In the genomic region with DNA sequence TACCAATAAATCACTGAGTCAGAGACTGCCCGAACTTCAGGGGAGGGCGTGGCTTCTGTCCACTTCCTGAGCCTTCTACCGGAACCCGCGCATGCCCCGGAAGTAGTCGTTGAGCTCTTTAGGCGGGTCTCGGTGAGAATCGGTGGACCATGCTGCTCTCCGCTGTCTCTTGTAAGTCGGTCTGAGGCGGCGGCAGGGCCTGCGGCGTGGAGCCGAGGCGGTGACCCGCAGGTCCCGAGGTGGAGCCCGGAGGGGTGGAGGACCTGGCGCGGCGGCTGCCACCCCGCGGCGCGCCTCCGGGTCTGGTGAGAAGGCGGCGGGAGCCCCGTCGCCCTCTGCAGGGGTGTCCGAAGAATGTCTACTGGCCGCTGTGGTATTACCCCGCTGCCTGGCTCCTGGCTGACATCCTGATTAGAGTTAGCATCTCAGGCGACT, we compare ENCODE assay signal across 8 mouse cellular contexts. TPM values are rescaled to one million over a fixed set of nuclear protein-coding genes. Genes with fewer than 3 reads are reported as not detected.
DNase-seq lines count a peak whose midpoint lies in the region; ATAC-seq and TF ChIP-seq lines count a peak whose summit lies in the region.

No protein-coding gene starts in this region.

- peak; percentile 68 for TF ChIP-seq POLR2A in ES-Bruce4 (IDR thresholded peaks at IDR 0.05; ENCODE audit: insufficient read depth, low read length)

- peak overlapping the region; percentile 45; the same call in 1 of the 2 replicates for H3K27ac ChIP-seq in ES-Bruce4 (ENCODE audit: insufficient read depth, low read length)
- peak overlapping the region; percentile 54 for H3K27ac ChIP-seq in forebrain, embryonic 13.5 days
- H3K27ac ChIP-seq in liver, embryonic 16.5 days (ENCODE audit: low read length) = peak overlapping the region; percentile 95
- H3K27ac ChIP-seq in neural tube, embryonic 12.5 days = 0 out of 2 replicates have a peak overlapping the region, but pooled peaks have one; percentile 50
- H3K27ac ChIP-seq in stomach, postnatal 0 days (replicated peaks) = peak overlapping the region; percentile 96

- intact Hi-C loops in heart, postnatal 10 days (cut with DNase I) = loop anchor here (2.0 to 5.0 kb wide), 2 partner anchors 49 to 523 kb away; a partner anchor contains a TSS

- peak overlapping the region; percentile 67 for H3K9ac ChIP-seq in ES-Bruce4 (ENCODE audit: low read depth, poor library complexity, severe bottlenecking)
- peak overlapping the region; percentile 66 for H3K9ac ChIP-seq in forebrain, embryonic 13.5 days
- H3K9ac ChIP-seq in liver, embryonic 16.5 days (ENCODE audit: low read depth, low read length) = peak overlapping the region; percentile 85
- peak overlapping the region; percentile 69 for H3K9ac ChIP-seq in neural tube, embryonic 12.5 days
- peak overlapping the region; percentile 82 for H3K9ac ChIP-seq in stomach, postnatal 0 days (ENCODE audit: low read length)

- TF ChIP-seq CTCF in ES-Bruce4 (IDR thresholded peaks at IDR 0.05; ENCODE audit: low read depth, low read length) = peak; percentile 3
- TF ChIP-seq CTCF in stomach, postnatal 0 days (IDR thresholded peaks at IDR 0.05; ENCODE audit: low read depth) = peak; percentile 68

- peak overlapping the region; percentile 73 for H3K4me2 ChIP-seq in forebrain, embryonic 13.5 days
- peak overlapping the region; percentile 67 for H3K4me2 ChIP-seq in liver, embryonic 16.5 days (ENCODE audit: low read depth, low read length)
- H3K4me2 ChIP-seq in neural tube, embryonic 12.5 days (replicated peaks) = peak overlapping the region; percentile 51
- peak overlapping the region; percentile 72 for H3K4me2 ChIP-seq in stomach, postnatal 0 days (replicated peaks; ENCODE audit: low read depth)

- no peaks in the 10 kb centered on the region for H3K27me3 ChIP-seq in ES-Bruce4 (ENCODE audit: control insufficient read depth, insufficient read depth, low read length, poor library complexity, severe bottlenecking)
- no peaks in the 10 kb centered on the region for H3K27me3 ChIP-seq in forebrain, embryonic 13.5 days
- H3K27me3 ChIP-seq in liver, embryonic 16.5 days (ENCODE audit: control insufficient read depth, insufficient read depth, low read depth, low read length) = no peaks in the 10 kb centered on the region
- H3K27me3 ChIP-seq in neural tube, embryonic 12.5 days (replicated peaks) = no peaks in the 10 kb centered on the region
- no peaks in the 10 kb centered on the region for H3K27me3 ChIP-seq in stomach, postnatal 0 days (ENCODE audit: control insufficient read depth, insufficient read depth, low read length)

- H3K36me3 ChIP-seq in ES-Bruce4 (ENCODE audit: control insufficient read depth, insufficient read depth, low read length, poor library complexity, severe bottlenecking) = peaks cover 19% of the 10 kb centered on the region
- peaks cover 24% of the 10 kb centered on the region for H3K36me3 ChIP-seq in forebrain, embryonic 13.5 days (ENCODE audit: poor library complexity, severe bottlenecking)
- peaks cover 17% of the 10 kb centered on the region for H3K36me3 ChIP-seq in liver, embryonic 16.5 days (ENCODE audit: control insufficient read depth, insufficient read depth)
- H3K36me3 ChIP-seq in neural tube, embryonic 12.5 days = peaks cover 9% of the 10 kb centered on the region
- H3K36me3 ChIP-seq in stomach, postnatal 0 days (ENCODE audit: control insufficient read depth, insufficient read depth, low read length) = no peaks in the 10 kb centered on the region

- 0 out of 2 replicates have a peak, but pooled peaks have one; percentile 8 for TF ChIP-seq EP300 in ES-Bruce4 (IDR thresholded peaks at IDR 0.05; ENCODE audit: insufficient read depth, low read depth, low read length)
- no peak for TF ChIP-seq EP300 in stomach, postnatal 0 days (optimal IDR thresholded peaks at IDR 0.05)

- no peaks in the 10 kb centered on the region for H3K9me3 ChIP-seq in ES-Bruce4 (replicated peaks; ENCODE audit: control insufficient read depth, insufficient read depth, low read length, poor library complexity, severe bottlenecking)
- H3K9me3 ChIP-seq in forebrain, embryonic 13.5 days (replicated peaks) = no peaks in the 10 kb centered on the region
- no peaks in the 10 kb centered on the region for H3K9me3 ChIP-seq in liver, embryonic 16.5 days (replicated peaks; ENCODE audit: control insufficient read depth, low read length)
- H3K9me3 ChIP-seq in neural tube, embryonic 12.5 days = no peaks in the 10 kb centered on the region
- H3K9me3 ChIP-seq in stomach, postnatal 0 days (ENCODE audit: control insufficient read depth, low read length) = no peaks in the 10 kb centered on the region

- peak; percentile 93 for ATAC-seq in cerebellum, adult (ENCODE audit: insufficient number of reproducible peaks, low FRiP score, low TSS enrichment)
- peak; percentile 97 for ATAC-seq in forebrain, embryonic 13.5 days
- ATAC-seq in liver, embryonic 16.5 days (ENCODE audit: low read depth) = peak; percentile 88
- peak; percentile 98 for ATAC-seq in neural tube, embryonic 12.5 days (ENCODE audit: low FRiP score, low read depth)
- ATAC-seq in stomach, postnatal 0 days (ENCODE audit: low FRiP score, low TSS enrichment) = peak; percentile 88

- H3K4me3 ChIP-seq in ES-Bruce4 (ENCODE audit: low read depth, low read length) = peak overlapping the region; percentile 76
- peak overlapping the region; percentile 61 for H3K4me3 ChIP-seq in forebrain, embryonic 13.5 days
- H3K4me3 ChIP-seq in liver, embryonic 16.5 days (ENCODE audit: low read depth, low read length) = peak overlapping the region; percentile 89
- peak overlapping the region; percentile 83 for H3K4me3 ChIP-seq in neural tube, embryonic 12.5 days
- H3K4me3 ChIP-seq in stomach, postnatal 0 days (ENCODE audit: low read depth, low read length) = peak overlapping the region; percentile 70

- H3K4me1 ChIP-seq in ES-Bruce4 (ENCODE audit: control insufficient read depth, insufficient read depth, low read length) = peaks cover 2% of the 10 kb centered on the region
- H3K4me1 ChIP-seq in forebrain, embryonic 13.5 days = peaks cover 14% of the 10 kb centered on the region
- H3K4me1 ChIP-seq in liver, embryonic 16.5 days (ENCODE audit: control insufficient read depth, low read depth, low read length) = peaks cover 8% of the 10 kb centered on the region
- peaks cover 10% of the 10 kb centered on the region; the same call in 1 of the 2 replicates for H3K4me1 ChIP-seq in neural tube, embryonic 12.5 days
- peaks cover 6% of the 10 kb centered on the region for H3K4me1 ChIP-seq in stomach, postnatal 0 days (replicated peaks; ENCODE audit: control insufficient read depth, insufficient read depth)

- DNase-seq in heart, postnatal 10 days = peak; percentile 87 to 92
- DNase-seq in large intestine, adult 2 months (ENCODE audit: low read depth, low spot score) = peak; percentile 73
- DNase-seq in stomach, postnatal 0 days (ENCODE audit: low spot score) = peak; percentile 88

- WGBS in forebrain, embryonic 13.5 days = under 1% methylated on average over 37 of the region's 37 CpGs
- WGBS in large intestine, adult 2 months = under 1% methylated on average over 37 of the region's 37 CpGs
- under 1% methylated on average over 37 of the region's 37 CpGs for WGBS in liver, embryonic 16.5 days (ENCODE audit: insufficient replicate concordance)
- WGBS in neural tube, embryonic 12.5 days = under 1% methylated on average over 37 of the region's 37 CpGs
- under 1% methylated on average over 35 of the region's 37 CpGs for WGBS in stomach, postnatal 0 days

RNA-seq across cellular contexts. Expression of a gene that starts 17.1 kb away (rescaled TPM):
- 161 and 173 TPM in 2 replicates for polyA plus RNA-seq in ES-Bruce4 (2011; ENCODE audit: insufficient read depth, insufficient read length, low read depth, missing spikeins)
- 239 and 254 TPM in 2 replicates for polyA plus RNA-seq in forebrain, embryonic 13.5 days (2015; fragmentation: Nextera tagmentation; extraction: Ambion mirVana)
- total RNA-seq in heart, postnatal 10 days (2021) = 100 to 1,000 TPM; 315 to 318 TPM
- polyA plus RNA-seq in large intestine, adult 2 months (2012; rRNA removed) = 19.7 and 22.7 TPM in 2 replicates
- 141 and 152 TPM in 2 replicates for polyA plus RNA-seq in liver, embryonic 16.5 days (2015; fragmentation: Nextera tagmentation; extraction: Ambion mirVana)
- 197 and 201 TPM in 2 replicates for polyA plus RNA-seq in neural tube, embryonic 12.5 days (2016; fragmentation: Nextera tagmentation; extraction: Ambion mirVana)
- 359 and 382 TPM in 2 replicates for polyA plus RNA-seq in stomach, postnatal 0 days (2015; fragmentation: Nextera tagmentation; extraction: Ambion mirVana)

Comparison
In these comparisons a context has a peak if more than half of its experiments do, and no peak if none do; other contexts are left out.
1. Peak in every context shown above with its lines: DNase-seq, ATAC-seq, H3K4me3 ChIP-seq and H3K27ac ChIP-seq.
2. H3K27ac ChIP-seq: peak in every context shown above with its lines; median percentile 96 in stomach, postnatal 0 days; 95 in liver, embryonic 16.5 days; 54 in forebrain, embryonic 13.5 days; 50 in neural tube, embryonic 12.5 days; 45 in ES-Bruce4.